Mouse (Mus musculus): ENCODE measurements around the gene Vmn1r183. TPM values are rescaled to one million over a fixed set of nuclear protein-coding genes. Genes with fewer than 3 reads are reported as not detected.
A peak's percentile ranks its signal among the peaks of the same experiment; 100 is the strongest.
"Not testable (repeated sequence)": the region's sequence is repeated elsewhere in the genome, so short reads cannot be mapped to it uniquely, and the experiment has no call there.

The Vmn1r183 gene
- polyA plus RNA-seq (2014; fragmentation: Nextera tagmentation; extraction: Ambion mirVana), result not detected in 2 replicates

- H3K9ac ChIP-seq (replicated peaks; ENCODE audit: low read depth, low read length), result no peak within 1 kb of the TSS
Observed at GRCm38 (mm10) chr7:24052660-24053304, at the start of gene Vmn1r183. Vmn1r183 (plus strand) TSS chr7:24053254.

GRCm38 (mm10) chr7:24074424-24074823, 21.4 kb downstream of the Vmn1r183 start:
- not testable (repeated sequence) for H3K9ac ChIP-seq (replicated peaks; ENCODE audit: low read depth, low read length); H3K36me3 ChIP-seq (ENCODE audit: control insufficient read depth, insufficient read depth, low read length); H3K4me2 ChIP-seq (replicated peaks; ENCODE audit: low read depth, low read length); H3K27ac ChIP-seq (ENCODE audit: low read length); H3K4me1 ChIP-seq (ENCODE audit: control insufficient read depth, insufficient read depth, low read length); H3K4me3 ChIP-seq (ENCODE audit: low read depth, low read length); ATAC-seq (ENCODE audit: insufficient number of reproducible peaks, insufficient read depth, low FRiP score, low read depth); H3K27me3 ChIP-seq (ENCODE audit: control insufficient read depth, insufficient read depth, low read length); H3K9me3 ChIP-seq (ENCODE audit: control insufficient read depth, low read depth, low read length)
- WGBS, result 38% methylated on average over 1 of the region's 1 CpGs

More at GRCm38 (mm10) chr7:24052660-24053304, at the start of gene Vmn1r183:
- H3K4me1 ChIP-seq (ENCODE audit: control insufficient read depth, insufficient read depth, low read length), result no peaks in the 10 kb centered on the region
- no peak for ATAC-seq (ENCODE audit: insufficient number of reproducible peaks, insufficient read depth, low FRiP score, low read depth)
- H3K4me2 ChIP-seq (replicated peaks; ENCODE audit: low read depth, low read length), result no peak within 1 kb of the TSS
- no peaks in the 10 kb centered on the region for H3K27me3 ChIP-seq (ENCODE audit: control insufficient read depth, insufficient read depth, low read length)
- no peaks in the 10 kb centered on the region for H3K9me3 ChIP-seq (ENCODE audit: control insufficient read depth, low read depth, low read length)
- no peaks in the 10 kb centered on the region for H3K36me3 ChIP-seq (ENCODE audit: control insufficient read depth, insufficient read depth, low read length)
- H3K4me3 ChIP-seq (ENCODE audit: low read depth, low read length), result no peak within 1 kb of the TSS
- no peak within 1 kb of the TSS for H3K27ac ChIP-seq (ENCODE audit: low read length)
- WGBS, result 78% methylated on average over 4 of the region's 4 CpGs

GRCm38 (mm10) chr7:24081634-24082431, 28.8 kb downstream of the Vmn1r183 start, which contains the start of gene Zfp180:
Zfp180 (plus strand) TSS chr7:24081924.
- Histone ChIP-seq H3K27me3 (ENCODE audit: control insufficient read depth, insufficient read depth, low read length) (no peaks in the 10 kb centered on the region), H3K4me1 (ENCODE audit: control insufficient read depth, insufficient read depth, low read length) (peaks cover 10% of the 10 kb centered on the region), H3K4me3 (ENCODE audit: low read depth, low read length) (peak within 1 kb of the TSS; percentile 60), H3K27ac (ENCODE audit: low read length) (peak within 1 kb of the TSS; percentile 80), H3K9me3 (ENCODE audit: control insufficient read depth, low read depth, low read length) (no peaks in the 10 kb centered on the region; the same call in 1 of the 2 replicates), H3K9ac (replicated peaks; ENCODE audit: low read depth, low read length) (peak within 1 kb of the TSS; percentile 63), H3K36me3 (ENCODE audit: control insufficient read depth, insufficient read depth, low read length) (no peaks in the 10 kb centered on the region; the same call in 1 of the 2 replicates), H3K4me2 (replicated peaks; ENCODE audit: low read depth, low read length) (peak within 1 kb of the TSS; percentile 83)
- WGBS, result 20% methylated on average over 44 of the region's 44 CpGs
- ATAC-seq (ENCODE audit: insufficient number of reproducible peaks, insufficient read depth, low FRiP score, low read depth), result peak; percentile 98

GRCm38 (mm10) chr7:24082457-24083235, 29.6 kb downstream of the Vmn1r183 start:
- H3K4me2 ChIP-seq (replicated peaks; ENCODE audit: low read depth, low read length), result peak overlapping the region; percentile 83
- H3K4me1 ChIP-seq (ENCODE audit: control insufficient read depth, insufficient read depth, low read length), result peaks cover 10% of the 10 kb centered on the region
- H3K9me3 ChIP-seq (ENCODE audit: control insufficient read depth, low read depth, low read length), result no peaks in the 10 kb centered on the region; the same call in 1 of the 2 replicates
- H3K9ac ChIP-seq (replicated peaks; ENCODE audit: low read depth, low read length), result peak overlapping the region; percentile 63
- H3K36me3 ChIP-seq (ENCODE audit: control insufficient read depth, insufficient read depth, low read length), result no peaks in the 10 kb centered on the region; the same call in 1 of the 2 replicates
- H3K27me3 ChIP-seq (ENCODE audit: control insufficient read depth, insufficient read depth, low read length), result no peaks in the 10 kb centered on the region
- WGBS, result 40% methylated on average over 15 of the region's 15 CpGs
- peak overlapping the region; percentile 80 for H3K27ac ChIP-seq (ENCODE audit: low read length)
- peak overlapping the region; percentile 60 for H3K4me3 ChIP-seq (ENCODE audit: low read depth, low read length)
- ATAC-seq (ENCODE audit: insufficient number of reproducible peaks, insufficient read depth, low FRiP score, low read depth), result peak; percentile 12; the same call in 1 of the 2 replicates

- 92% methylated on average over 4 of the region's 4 CpGs for WGBS
- no peaks in the 10 kb centered on the region; the same call in 1 of the 2 replicates for H3K9me3 ChIP-seq (ENCODE audit: control insufficient read depth, low read depth, low read length)
- no peak overlapping the region for H3K4me3 ChIP-seq (ENCODE audit: low read depth, low read length)
- no peak overlapping the region for H3K9ac ChIP-seq (replicated peaks; ENCODE audit: low read depth, low read length)
- peaks cover 10% of the 10 kb centered on the region for H3K4me1 ChIP-seq (ENCODE audit: control insufficient read depth, insufficient read depth, low read length)
- no peak overlapping the region for H3K27ac ChIP-seq (ENCODE audit: low read length)
- no peaks in the 10 kb centered on the region for H3K27me3 ChIP-seq (ENCODE audit: control insufficient read depth, insufficient read depth, low read length)
- no peak overlapping the region for H3K4me2 ChIP-seq (replicated peaks; ENCODE audit: low read depth, low read length)
- no peak for ATAC-seq (ENCODE audit: insufficient number of reproducible peaks, insufficient read depth, low FRiP score, low read depth)
- no peaks in the 10 kb centered on the region; the same call in 1 of the 2 replicates for H3K36me3 ChIP-seq (ENCODE audit: control insufficient read depth, insufficient read depth, low read length)
Observed at GRCm38 (mm10) chr7:24086871-24087270, 33.8 kb downstream of the Vmn1r183 start.

GRCm38 (mm10) chr7:24087485-24088125, 34.6 kb downstream of the Vmn1r183 start:
- no peaks in the 10 kb centered on the region; the same call in 1 of the 2 replicates for H3K9me3 ChIP-seq (ENCODE audit: control insufficient read depth, low read depth, low read length)
- no peak overlapping the region for H3K27ac ChIP-seq (ENCODE audit: low read length)
- WGBS, result 96% methylated on average over 12 of the region's 12 CpGs
- no peak overlapping the region for H3K9ac ChIP-seq (replicated peaks; ENCODE audit: low read depth, low read length)
- H3K4me2 ChIP-seq (replicated peaks; ENCODE audit: low read depth, low read length), result no peak overlapping the region
- no peaks in the 10 kb centered on the region for H3K27me3 ChIP-seq (ENCODE audit: control insufficient read depth, insufficient read depth, low read length)
- H3K4me3 ChIP-seq (ENCODE audit: low read depth, low read length), result no peak overlapping the region
- H3K36me3 ChIP-seq (ENCODE audit: control insufficient read depth, insufficient read depth, low read length), result no peaks in the 10 kb centered on the region; the same call in 1 of the 2 replicates
- no peak for ATAC-seq (ENCODE audit: insufficient number of reproducible peaks, insufficient read depth, low FRiP score, low read depth)
- peaks cover 9% of the 10 kb centered on the region for H3K4me1 ChIP-seq (ENCODE audit: control insufficient read depth, insufficient read depth, low read length)

GRCm38 (mm10) chr7:24104403-24104802, 51.3 kb downstream of the Vmn1r183 start:
- H3K36me3 ChIP-seq (ENCODE audit: control insufficient read depth, insufficient read depth, low read length), result peaks cover 81% of the 10 kb centered on the region
- no peak overlapping the region for H3K27ac ChIP-seq (ENCODE audit: low read length)
- no peaks in the 10 kb centered on the region for H3K27me3 ChIP-seq (ENCODE audit: control insufficient read depth, insufficient read depth, low read length)
- H3K9ac ChIP-seq (replicated peaks; ENCODE audit: low read depth, low read length), result no peak overlapping the region
- 97% methylated on average over 9 of the region's 9 CpGs for WGBS
- H3K4me3 ChIP-seq (ENCODE audit: low read depth, low read length), result no peak overlapping the region
- ATAC-seq (ENCODE audit: insufficient number of reproducible peaks, insufficient read depth, low FRiP score, low read depth), result no peak
- H3K9me3 ChIP-seq (ENCODE audit: control insufficient read depth, low read depth, low read length), result peaks cover 82% of the 10 kb centered on the region
- no peak overlapping the region for H3K4me2 ChIP-seq (replicated peaks; ENCODE audit: low read depth, low read length)
- no peaks in the 10 kb centered on the region for H3K4me1 ChIP-seq (ENCODE audit: control insufficient read depth, insufficient read depth, low read length)
